Comparison of ENCODE assay signal across 8 mouse cellular contexts in the genomic region with DNA sequence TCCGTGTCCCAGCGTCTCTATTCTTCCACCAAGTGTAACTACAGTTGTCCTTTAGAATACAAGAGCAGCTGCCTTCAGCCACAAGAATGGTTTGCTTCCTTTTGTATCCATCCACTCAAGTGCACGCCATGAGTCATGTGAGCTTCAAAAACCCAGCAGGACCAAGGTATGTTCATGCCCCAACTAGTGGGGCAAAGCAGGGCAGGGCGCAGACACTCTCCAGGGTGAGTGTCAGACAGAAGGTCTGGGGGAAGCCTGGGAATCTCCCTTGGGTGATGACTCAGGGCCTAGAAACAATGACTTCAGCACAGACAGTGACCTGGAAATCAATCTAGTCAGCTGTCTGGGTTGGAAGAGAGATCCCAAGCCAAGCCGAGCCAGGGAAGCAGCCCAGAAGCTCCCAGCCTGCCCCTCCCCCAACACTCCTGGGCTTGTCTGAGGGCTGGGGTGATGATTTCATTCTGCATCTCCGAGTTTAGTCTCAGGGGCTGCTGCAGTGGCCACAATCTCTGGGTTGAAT. TPM values are rescaled to one million over a fixed set of nuclear protein-coding genes. Genes with fewer than 3 reads are reported as not detected.
DNase-seq lines count a peak whose midpoint lies in the region; ATAC-seq and TF ChIP-seq lines count a peak whose summit lies in the region.

No protein-coding gene starts in this region.

- H3K4me1 ChIP-seq in CH12.LX (ENCODE audit: control insufficient read depth in 1 of 2, insufficient read depth in 2 of 2) = peaks cover 8 to 31% of the 10 kb centered on the region in 2 experiments; a peak in 3 of 4 replicates
- H3K4me1 ChIP-seq in hindbrain, embryonic 16.5 days (ENCODE audit: control insufficient read depth, insufficient read depth, low read depth, low read length) = peaks cover 18% of the 10 kb centered on the region

- in situ Hi-C loops in CH12.LX (cut with MboI; ENCODE audit: low pct_ligation_motif_present, low pct_unique_long_range_greater_than_20kb, low sequenced_read_pairs) = no loop called here

- no peak for TF ChIP-seq RAD21 in CH12.LX (IDR thresholded peaks at IDR 0.05; ENCODE audit: low read depth, low read length)

- H3K4me3 ChIP-seq in CH12.LX (replicated peaks in 1 of 3; ENCODE audit: low read depth in 2 of 3, low read length in 2 of 3, poor library complexity in 1 of 3) = no peak overlapping the region
- no peak overlapping the region for H3K4me3 ChIP-seq in hindbrain, embryonic 16.5 days (ENCODE audit: low read length)

- WGBS in hindbrain, embryonic 16.5 days = 5% methylated on average over 6 of the region's 6 CpGs

- H3K27me3 ChIP-seq in CH12.LX (replicated peaks) = peaks cover 1% of the 10 kb centered on the region
- no peaks in the 10 kb centered on the region for H3K27me3 ChIP-seq in hindbrain, embryonic 16.5 days (replicated peaks; ENCODE audit: control insufficient read depth, insufficient read depth, low read length)

- H3K9me3 ChIP-seq in CH12.LX (replicated peaks; ENCODE audit: low read length) = no peaks in the 10 kb centered on the region
- no peaks in the 10 kb centered on the region for H3K9me3 ChIP-seq in hindbrain, embryonic 16.5 days (ENCODE audit: control insufficient read depth, low read length)

- no peak for TF ChIP-seq CTCF in CH12.LX (conservative IDR thresholded peaks at IDR 0.05 in 1 of 2, IDR thresholded peaks at IDR 0.05 in 1 of 2; ENCODE audit: low read depth in 2 of 2, low read length in 2 of 2)

- 0 out of 2 replicates have a peak overlapping the region, but pooled peaks have one; percentile 31 for H3K4me2 ChIP-seq in CH12.LX (ENCODE audit: insufficient read depth, low read depth, poor library complexity, severe bottlenecking)
- H3K4me2 ChIP-seq in hindbrain, embryonic 16.5 days (ENCODE audit: low read length) = peak overlapping the region; percentile 71

- no peak overlapping the region for H3K9ac ChIP-seq in CH12.LX (ENCODE audit: insufficient read depth, low read depth)
- no peak overlapping the region for H3K9ac ChIP-seq in hindbrain, embryonic 16.5 days (ENCODE audit: low read depth, low read length)

- intact Hi-C loops in gastrocnemius, postnatal 14 days (cut with DNase I; ENCODE audit: low total_unique reads) = no loop called here

- peak; percentile 77 for ATAC-seq in hindbrain, embryonic 16.5 days
- ATAC-seq in megakaryocyte, adult 5-6 weeks (ENCODE audit: poor library complexity, severe bottlenecking) = no peak

- no peak; the same call in 1 of the 2 replicates for TF ChIP-seq EP300 in CH12.LX (IDR thresholded peaks at IDR 0.05; ENCODE audit: low read length)

- no peaks in the 10 kb centered on the region for H3K36me3 ChIP-seq in CH12.LX (replicated peaks in 1 of 2; ENCODE audit: control insufficient read depth in 1 of 2, insufficient read depth in 1 of 2, low read length in 1 of 2)
- no peaks in the 10 kb centered on the region for H3K36me3 ChIP-seq in hindbrain, embryonic 16.5 days (ENCODE audit: control insufficient read depth, insufficient read depth, low read length)

- TF ChIP-seq POLR2A in CH12.LX (IDR thresholded peaks at IDR 0.05; ENCODE audit: low read depth, low read length) = no peak

- DNase-seq in 3134 (ENCODE audit: extremely low read depth, insufficient read length, low spot score) (peak; percentile 31), CH12.LX (ENCODE audit: extremely low read depth) (peak; percentile 42)
- peak; percentile 91 to 92 for DNase-seq in cerebellum, postnatal 10 days
- peak; percentile 85 for DNase-seq in gastrocnemius, postnatal 14 days
- peak; percentile 47 for DNase-seq in neural tube, embryonic 10.5 days (ENCODE audit: extremely low spot score, low spot score)
- DNase-seq in urinary bladder, postnatal 10 days (ENCODE audit: low spot score) = no peak

- H3K27ac ChIP-seq in CH12.LX (ENCODE audit: insufficient read depth, low read depth) = no peak overlapping the region
- peak overlapping the region; percentile 48 for H3K27ac ChIP-seq in hindbrain, embryonic 16.5 days (ENCODE audit: low read depth, low read length)

- H3K79me2 ChIP-seq in CH12.LX (replicated peaks; ENCODE audit: control insufficient read depth, extremely low read depth, insufficient read depth, poor library complexity, severe bottlenecking) = no peaks in the 10 kb centered on the region

- dilution Hi-C loops in CH12.LX (cut with MboI; ENCODE audit: extremely low pct_ligation_motif_present, extremely low pct_unique_long_range_greater_than_20kb, low sequenced_read_pairs) = no loop called here

TF ChIP-seq in CH12.LX, 34 proteins besides CTCF, POLR2A, EP300 and RAD21:
- TF ChIP-seq ETS1 (conservative IDR thresholded peaks at IDR 0.05; ENCODE audit: low read depth, low read length) (peak; percentile 76), BHLHE40 (IDR thresholded peaks at IDR 0.05; ENCODE audit: low read depth, low read length) (peak; percentile 56), MAFK (IDR thresholded peaks at IDR 0.05; ENCODE audit: insufficient replicate concordance, low read length) (0 out of 2 replicates have a peak, but pooled peaks have one; percentile 4), USF1 (IDR thresholded peaks at IDR 0.05; ENCODE audit: low read depth, low read length) (no peak)

RNA-seq across cellular contexts. Expression of gene Itpkb, which starts 17.4 kb away (rescaled TPM):
- total RNA-seq in CH12.LX (2012; rRNA removed) (8.4 and 10.6 TPM in 2 replicates), CH12.LX (2014; rRNA removed) (3.9 and 4.2 TPM in 2 replicates)
- polyA plus RNA-seq in CH12.LX (2012; ENCODE audit: insufficient read length, low read depth) = 13.5 and 14.4 TPM in 2 replicates
- total RNA-seq in gastrocnemius, postnatal 14 days (2021) = 10 to 100 TPM; 27.6 to 28.6 TPM
- polyA plus RNA-seq in hindbrain, embryonic 16.5 days (2015; fragmentation: Nextera tagmentation; extraction: Ambion mirVana) = 3.8 and 4.0 TPM in 2 replicates
- 11.5 and 12.9 TPM in 2 replicates for total RNA-seq in megakaryocyte, adult 5-6 weeks (2015)
- total RNA-seq in megakaryocyte, adult 5-6 weeks (2017) = 10.9 and 13.6 TPM in 2 replicates

RNA-seq across cellular contexts. Expression of gene Psen2, which starts 49.6 kb away (rescaled TPM):
- 36.8 and 45.3 TPM in 2 replicates for total RNA-seq in CH12.LX (2012; rRNA removed)
- 23.4 and 24.2 TPM in 2 replicates for total RNA-seq in CH12.LX (2014; rRNA removed)
- 46.1 and 47.6 TPM in 2 replicates for polyA plus RNA-seq in CH12.LX (2012; ENCODE audit: insufficient read length, low read depth)
- total RNA-seq in gastrocnemius, postnatal 14 days (2021) = 10 to 100 TPM in 1 of 2 experiments, 1 to 10 TPM in 1; 10.0 to 10.3 TPM
- 17.7 and 22.2 TPM in 2 replicates for polyA plus RNA-seq in hindbrain, embryonic 16.5 days (2015; fragmentation: Nextera tagmentation; extraction: Ambion mirVana)
- 14.0 and 17.3 TPM in 2 replicates for total RNA-seq in megakaryocyte, adult 5-6 weeks (2015)
- 13.6 and 18.9 TPM in 2 replicates for total RNA-seq in megakaryocyte, adult 5-6 weeks (2017)
